Mouse (Mus musculus): Measurements from ENCODE around the gene Glis3. TPM values are rescaled to one million over a fixed set of nuclear protein-coding genes. Genes with fewer than 3 reads are reported as not detected.

Glis3 gene
- total and polyA plus RNA-seq, 3 experiments: not detected

GRCm38 (mm10) chr19:28580499-28580898, 99.4 kb downstream of the Glis3 start:
- no peak overlapping the region for H3K4me3 ChIP-seq (ENCODE audit: control insufficient read depth in 1 of 2, insufficient read depth in 1 of 2, low read depth in 2 of 2, low read length in 2 of 2)

GRCm38 (mm10) chr19:28579724-28580375, 100.0 kb downstream of the Glis3 start:
- no peaks in the 10 kb centered on the region for H3K79me2 ChIP-seq (ENCODE audit: control insufficient read depth, insufficient read depth, low read length, poor library complexity)
- no peaks in the 10 kb centered on the region for H3K36me3 ChIP-seq (ENCODE audit: control insufficient read depth in 1 of 2, insufficient read depth in 2 of 2, low read length in 2 of 2)
- no peak for DNase-seq (ENCODE audit: low read depth, low spot score)
- no peak overlapping the region for H3K27ac ChIP-seq (ENCODE audit: control insufficient read depth, low read depth, low read length)
- TF ChIP-seq ELF1 (IDR thresholded peaks at IDR 0.05; ENCODE audit: low read depth, low read length) (no peak), SMC3 (IDR thresholded peaks at IDR 0.05; ENCODE audit: low read depth, low read length) (no peak), KAT2A (conservative IDR thresholded peaks at IDR 0.05; ENCODE audit: low read depth, low read length) (no peak), USF1 (IDR thresholded peaks at IDR 0.05; ENCODE audit: low read depth, low read length) (no peak), MXI1 (IDR thresholded peaks at IDR 0.05; ENCODE audit: low read depth, low read length) (no peak), JUND (IDR thresholded peaks at IDR 0.05; ENCODE audit: low read depth, low read length) (no peak), ETS1 (IDR thresholded peaks at IDR 0.05; ENCODE audit: low read depth, low read length) (no peak), MEF2A (IDR thresholded peaks at IDR 0.05; ENCODE audit: extremely low read depth, insufficient replicate concordance, low read depth, low read length, poor library complexity, severe bottlenecking) (no peak), MAFK (IDR thresholded peaks at IDR 0.05; ENCODE audit: borderline replicate concordance, low read depth, low read length) (no peak), POLR2AphosphoS5 (IDR thresholded peaks at IDR 0.05; ENCODE audit: borderline replicate concordance, low read depth, low read length) (no peak), POLR2AphosphoS2 (IDR thresholded peaks at IDR 0.05; ENCODE audit: low read length) (no peak), NRF1 (IDR thresholded peaks at IDR 0.05; ENCODE audit: insufficient read depth, low read depth, low read length, poor library complexity, severe bottlenecking) (no peak), TBP (IDR thresholded peaks at IDR 0.05; ENCODE audit: low read depth, low read length) (no peak), E2F4 (IDR thresholded peaks at IDR 0.05; ENCODE audit: borderline replicate concordance, low read depth, low read length) (no peak), MAZ (IDR thresholded peaks at IDR 0.05; ENCODE audit: low read depth, low read length) (no peak), MYB (IDR thresholded peaks at IDR 0.05; ENCODE audit: low read depth, low read length) (no peak), MAX (IDR thresholded peaks at IDR 0.05; ENCODE audit: low read length) (no peak)
- H3K9me3 ChIP-seq (replicated peaks; ENCODE audit: insufficient read depth, low read length): no peaks in the 10 kb centered on the region
- no peak overlapping the region for H3K9ac ChIP-seq (ENCODE audit: control insufficient read depth, low read depth, low read length, poor library complexity, severe bottlenecking)
- H3K4me3 ChIP-seq (ENCODE audit: control insufficient read depth in 1 of 2, insufficient read depth in 1 of 2, low read depth in 2 of 2, low read length in 2 of 2): no peak overlapping the region
- H3K4me1 ChIP-seq (ENCODE audit: control insufficient read depth in 1 of 2, insufficient read depth in 2 of 2, low read length in 2 of 2): no peaks in the 10 kb centered on the region
- H3K27me3 ChIP-seq (ENCODE audit: control insufficient read depth in 1 of 2, insufficient read depth in 2 of 2, low read length in 2 of 2): no peaks in the 10 kb centered on the region

More at GRCm38 (mm10) chr19:28580499-28580898, 99.4 kb downstream of the Glis3 start:
- Histone ChIP-seq H3K27ac (ENCODE audit: control insufficient read depth, low read depth, low read length) (no peak overlapping the region), H3K9me3 (replicated peaks; ENCODE audit: insufficient read depth, low read length) (no peaks in the 10 kb centered on the region), H3K27me3 (ENCODE audit: control insufficient read depth in 1 of 2, insufficient read depth in 2 of 2, low read length in 2 of 2) (no peaks in the 10 kb centered on the region), H3K4me1 (ENCODE audit: control insufficient read depth in 1 of 2, insufficient read depth in 2 of 2, low read length in 2 of 2) (no peaks in the 10 kb centered on the region), H3K79me2 (ENCODE audit: control insufficient read depth, insufficient read depth, low read length, poor library complexity) (no peaks in the 10 kb centered on the region), H3K9ac (ENCODE audit: control insufficient read depth, low read depth, low read length, poor library complexity, severe bottlenecking) (no peak overlapping the region), H3K36me3 (ENCODE audit: control insufficient read depth in 1 of 2, insufficient read depth in 2 of 2, low read length in 2 of 2) (no peaks in the 10 kb centered on the region)
- no peak for DNase-seq (ENCODE audit: low read depth, low spot score)
- TF ChIP-seq TCF12 (IDR thresholded peaks at IDR 0.05; ENCODE audit: low read depth, low read length) (no peak), MEF2A (IDR thresholded peaks at IDR 0.05; ENCODE audit: extremely low read depth, insufficient replicate concordance, low read depth, low read length, poor library complexity, severe bottlenecking) (no peak), NELFE (IDR thresholded peaks at IDR 0.05; ENCODE audit: low read depth, low read length) (no peak), MAX (IDR thresholded peaks at IDR 0.05; ENCODE audit: low read length) (no peak), ELF1 (IDR thresholded peaks at IDR 0.05; ENCODE audit: low read depth, low read length) (no peak), GATA1 (IDR thresholded peaks at IDR 0.05; ENCODE audit: low read depth, low read length) (no peak), MAFK (IDR thresholded peaks at IDR 0.05; ENCODE audit: borderline replicate concordance, low read depth, low read length) (no peak), TAL1 (IDR thresholded peaks at IDR 0.05; ENCODE audit: low read length) (no peak), E2F4 (IDR thresholded peaks at IDR 0.05; ENCODE audit: borderline replicate concordance, low read depth, low read length) (no peak)

Measured in MEL (cell line).